Mouse (Mus musculus) liver, postnatal 0 days (tissue): Measurements from ENCODE around the gene Cdk19.

ENCODE experiments used
- CTCF ChIP-seq: sonication (generic); IDR thresholded peaks from 2 replicates; pipeline ENCODE4 v1.5.1; 2016; ENCODE audit warnings: antibody characterized with exemption, low read depth
- EP300 ChIP-seq: IDR thresholded peaks from 2 replicates; pipeline ENCODE4 v1.6.1; 2016; ENCODE audit warnings: antibody characterized with exemption, low read depth, mild to moderate bottlenecking

DNA sequence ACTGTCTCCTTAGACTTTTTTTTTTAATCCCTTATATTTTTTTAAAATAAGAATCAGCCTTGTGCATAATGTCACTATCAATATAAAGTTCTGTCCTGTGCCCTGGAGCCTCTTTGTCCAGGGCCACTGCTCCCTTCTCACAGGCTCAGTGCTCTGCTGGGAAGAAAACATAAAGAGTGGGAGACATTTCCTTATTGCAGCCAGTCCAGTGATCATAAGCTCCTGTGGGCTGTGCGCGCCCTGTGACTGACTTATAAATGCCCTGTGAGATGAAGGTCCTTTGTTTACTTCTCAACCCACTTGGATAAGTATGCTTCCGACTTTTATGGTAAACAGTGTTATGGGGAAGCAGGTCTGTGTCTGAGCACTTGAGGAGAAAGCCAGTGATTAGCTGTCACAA, 142.2 kb downstream of the Cdk19 start:
- TF ChIP-seq CTCF (no peak), EP300 (no peak)
